ENCODE assay signal across 8 mouse cellular contexts in the genomic region with DNA sequence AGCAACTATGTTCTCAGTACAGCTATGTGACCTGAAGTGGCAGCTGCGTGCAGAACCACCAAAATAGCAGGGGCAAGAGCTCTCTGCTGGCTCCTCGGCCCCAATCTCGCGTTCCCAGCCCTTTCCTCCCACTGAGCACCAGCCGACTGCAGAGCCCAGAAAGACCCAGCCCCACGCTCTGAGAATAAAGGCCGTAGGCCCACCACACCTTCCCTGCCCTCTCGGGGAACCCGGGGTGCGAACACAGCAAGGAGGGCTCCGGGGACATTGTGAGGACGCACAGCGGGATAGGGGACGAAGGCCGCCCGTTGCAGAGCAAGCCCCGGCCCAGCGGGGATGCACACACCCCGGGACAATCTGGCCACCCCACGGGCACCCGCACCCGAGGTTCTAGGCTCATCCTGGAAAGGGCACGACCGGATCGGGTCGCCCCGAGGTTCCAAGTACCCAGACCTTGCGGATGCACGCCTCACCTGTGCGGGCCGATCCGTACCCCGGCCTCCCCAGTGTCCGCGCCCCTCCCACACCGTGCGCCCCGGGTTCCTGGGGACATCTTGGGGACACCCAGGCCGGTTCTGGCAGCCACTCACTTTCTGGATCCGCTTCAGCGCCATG. TPM values are rescaled to one million over a fixed set of nuclear protein-coding genes. Genes with fewer than 3 reads are reported as not detected.
DNase-seq lines count a peak whose midpoint lies in the region; ATAC-seq and TF ChIP-seq lines count a peak whose summit lies in the region.

No protein-coding gene starts in this region.

- peak; percentile 16 for DNase-seq in kidney, adult 18-20 months
- DNase-seq in kidney, postnatal 14 days: no peak
- DNase-seq in embryo, embryonic 10.5 days (ENCODE audit: low spot score): peak; percentile 64
- peak; percentile 22 for DNase-seq in heart, adult 8-10 months (ENCODE audit: low spot score)
- peak; percentile 79 for DNase-seq in limb, embryonic 10.5 days (ENCODE audit: low spot score)
- DNase-seq in midbrain, postnatal 0 days (ENCODE audit: low spot score): peak; percentile 49
- no peak for DNase-seq in testis, postnatal 14 days (ENCODE audit: low spot score)

- under 1% methylated on average over 41 of the region's 41 CpGs for WGBS in limb, embryonic 10.5 days
- WGBS in midbrain, postnatal 0 days: under 1% methylated on average over 39 of the region's 41 CpGs

- H3ac ChIP-seq in C2C12 (ENCODE audit: control insufficient read depth, insufficient read length, low read depth): peak overlapping the region; percentile 88

- peak overlapping the region; percentile 89 for H3K4me3 ChIP-seq in C2C12 (ENCODE audit: insufficient read depth, poor library complexity, severe bottlenecking)
- peak overlapping the region; percentile 96 for H3K4me3 ChIP-seq in limb, embryonic 10.5 days
- H3K4me3 ChIP-seq in midbrain, postnatal 0 days (ENCODE audit: low read depth, low read length): peak overlapping the region; percentile 61

- peak; percentile 82 for ATAC-seq in midbrain, postnatal 0 days (ENCODE audit: low FRiP score)

- peaks cover 54% of the 10 kb centered on the region for H3K79me2 ChIP-seq in C2C12 (ENCODE audit: control insufficient read depth, insufficient read depth)

- H3K79me3 ChIP-seq in C2C12 (ENCODE audit: low read depth): peaks cover 46% of the 10 kb centered on the region

- peaks cover 15% of the 10 kb centered on the region for H3K36me3 ChIP-seq in C2C12 (ENCODE audit: control insufficient read depth, insufficient read depth)
- peaks cover 14% of the 10 kb centered on the region for H3K36me3 ChIP-seq in limb, embryonic 10.5 days
- H3K36me3 ChIP-seq in midbrain, postnatal 0 days (ENCODE audit: insufficient read depth, low read length): no peaks in the 10 kb centered on the region

- no peaks in the 10 kb centered on the region for H3K9me3 ChIP-seq in limb, embryonic 10.5 days (replicated peaks)
- H3K9me3 ChIP-seq in midbrain, postnatal 0 days (ENCODE audit: low read length): no peaks in the 10 kb centered on the region

- peaks cover 14% of the 10 kb centered on the region for H3K4me1 ChIP-seq in limb, embryonic 10.5 days
- peaks cover 11% of the 10 kb centered on the region for H3K4me1 ChIP-seq in midbrain, postnatal 0 days (ENCODE audit: insufficient read depth, low read length)

- H3K9ac ChIP-seq in midbrain, postnatal 0 days (replicated peaks; ENCODE audit: low read length, poor library complexity, severe bottlenecking): peak overlapping the region; percentile 75

- TF ChIP-seq CTCF in C2C12 (IDR thresholded peaks at IDR 0.05; ENCODE audit: control insufficient read depth, insufficient read depth, insufficient read length): no peak
- TF ChIP-seq CTCF in midbrain, postnatal 0 days (IDR thresholded peaks at IDR 0.05): no peak

- peak overlapping the region; percentile 97 for H3K27ac ChIP-seq in limb, embryonic 10.5 days
- H3K27ac ChIP-seq in midbrain, postnatal 0 days (ENCODE audit: low read depth, low read length): peak overlapping the region; percentile 88

- peak overlapping the region; percentile 63 for H3K4me2 ChIP-seq in midbrain, postnatal 0 days (ENCODE audit: low read depth, low read length, poor library complexity, severe bottlenecking)

- H3K27me3 ChIP-seq in C2C12 (ENCODE audit: control insufficient read depth, insufficient read depth, insufficient read length): no peaks in the 10 kb centered on the region
- H3K27me3 ChIP-seq in limb, embryonic 10.5 days (ENCODE audit: low read depth, poor library complexity, severe bottlenecking): peaks cover 17% of the 10 kb centered on the region
- no peaks in the 10 kb centered on the region for H3K27me3 ChIP-seq in midbrain, postnatal 0 days (ENCODE audit: insufficient read depth, low read length)

TF ChIP-seq in C2C12, 6 proteins besides CTCF, POLR2A, EP300 and RAD21:
- no peak for TF ChIP-seq FOSL1 (IDR thresholded peaks at IDR 0.05; ENCODE audit: insufficient read depth, low read length, poor library complexity, severe bottlenecking)
- TF ChIP-seq MYOG (IDR thresholded peaks at IDR 0.05; ENCODE audit: control insufficient read depth, extremely low read depth, insufficient read length): no peak
- no peak for TF ChIP-seq MAX (IDR thresholded peaks at IDR 0.05)
- no peak for TF ChIP-seq MYOD1 (IDR thresholded peaks at IDR 0.05; ENCODE audit: control insufficient read depth, insufficient read length, low read depth)
- TF ChIP-seq USF1 (IDR thresholded peaks at IDR 0.05; ENCODE audit: low read depth): no peak
- TF ChIP-seq CEBPB (IDR thresholded peaks at IDR 0.05; ENCODE audit: low read depth): no peak

RNA-seq across cellular contexts. Expression of a gene that starts 0.4 kb away (rescaled TPM):
- polyA plus RNA-seq in C2C12 (2012; fragmentation: generic; extraction: Trizol): 34.0 TPM
- total RNA-seq in heart, adult 8-10 months (2022): 10 to 100 TPM; 44.7 to 54.1 (median 47.0) TPM
- 86.7 and 94.2 TPM in 2 replicates for polyA plus RNA-seq in limb, embryonic 10.5 days (2016; fragmentation: Nextera tagmentation; extraction: Ambion mirVana)
- 91.4 and 100 TPM in 2 replicates for total RNA-seq in midbrain, postnatal 0 days (2014; rRNA removed)
- 175 and 179 TPM in 2 replicates for polyA plus RNA-seq in midbrain, postnatal 0 days (2015; fragmentation: Nextera tagmentation; extraction: Ambion mirVana)

RNA-seq across cellular contexts. Expression of a gene that starts 46.5 kb away (rescaled TPM):
- polyA plus RNA-seq in C2C12 (2012; fragmentation: generic; extraction: Trizol): 21.0 TPM
- 10 to 100 TPM; 48.6 to 80.2 (median 59.5) TPM for total RNA-seq in heart, adult 8-10 months (2022)
- polyA plus RNA-seq in limb, embryonic 10.5 days (2016; fragmentation: Nextera tagmentation; extraction: Ambion mirVana): 90.7 and 91.3 TPM in 2 replicates
- total RNA-seq in midbrain, postnatal 0 days (2014; rRNA removed): 14.1 and 16.7 TPM in 2 replicates
- polyA plus RNA-seq in midbrain, postnatal 0 days (2015; fragmentation: Nextera tagmentation; extraction: Ambion mirVana): 37.9 and 43.5 TPM in 2 replicates

Comparison
In these comparisons a context has a peak if more than half of its experiments do, and no peak if none do; other contexts are left out.
1. DNase-seq: peak in kidney, adult 18-20 months (single experiment), embryo, embryonic 10.5 days (single experiment), heart, adult 8-10 months (single experiment), limb, embryonic 10.5 days (single experiment) and midbrain, postnatal 0 days (single experiment); none in kidney, postnatal 14 days (single experiment) and testis, postnatal 14 days (single experiment).
2. Peak in every context shown above with its lines, with median percentiles within 50 percentile points of each other: H3K4me3 ChIP-seq.